Mouse (Mus musculus): ENCODE data around the gene Foxo3.

- TF ChIP-seq CTCF (IDR thresholded peaks at IDR 0.05; ENCODE audit: low read depth) (no peak), EP300 (optimal IDR thresholded peaks at IDR 0.05) (no peak)
Measured at GRCm38 (mm10) chr10:42270277-42271083, 6.1 kb downstream of the Foxo3 start.

All from stomach, postnatal 0 days (tissue).